Mouse (Mus musculus): ENCODE measurements at regions not wholly inside any gene's neighbourhood (a gene's known extent, or its start where the extent isn't known, plus 50 kb on each side); places are given as distances from the start of the nearest gene placed in this dataset.

GRCm38 (mm10) chr13:90502141-90502540 is 403.0 kb downstream of the Atp6ap1l start:
- TF ChIP-seq CTCF (IDR thresholded peaks at IDR 0.05; ENCODE audit: borderline replicate concordance, extremely low read depth, insufficient read depth, insufficient read length) (no peak), POLR2A (IDR thresholded peaks at IDR 0.05; ENCODE audit: borderline replicate concordance, extremely low read depth, insufficient read depth, insufficient read length, poor library complexity, severe bottlenecking) (no peak)

All from brain, embryonic 14.5 days (tissue).